Mouse (Mus musculus) kidney, postnatal 0 days (tissue): ENCODE measurements around the gene Ubxn2a. TPM values are rescaled to one million over a fixed set of nuclear protein-coding genes. Genes with fewer than 3 reads are reported as not detected.

Experiments used
- ATAC-seq: fragments of 200-750 bp; cut with Nextera tagmentation; replicated peaks from 2 replicates; pipeline ENCODE4 v1.8.0; 2017; ENCODE audit warnings: low read depth, moderate number of reproducible peaks, moderate TSS enrichment, moderate library complexity; ENCODE audit not compliant: low FRiP score
- DNase-seq: peaks from one replicate; pipeline ENCODE4 v3.0.0-alpha.2; 2016; ENCODE audit warnings: low spot score
- H3K27ac ChIP-seq: fragments of 300-500 bp; sonication (generic); 2 replicates; pipeline ENCODE4 v1.5.1; 2014; ENCODE audit warnings: mild to moderate bottlenecking
- H3K27me3 ChIP-seq: fragments of 300-500 bp; sonication (generic); 2 replicates; pipeline ENCODE4 v1.6.1; 2014; ENCODE audit warnings: low read length, mixed read lengths; ENCODE audit not compliant: insufficient read depth
- H3K36me3 ChIP-seq: fragments of 300-500 bp; sonication (generic); 2 replicates; pipeline ENCODE4 v1.6.1; 2014; ENCODE audit warnings: low read length, mixed read lengths; ENCODE audit not compliant: insufficient read depth
- H3K4me1 ChIP-seq: fragments of 300-500 bp; sonication (generic); replicated peaks from 2 replicates; pipeline ENCODE4 v1.6.1; 2014; ENCODE audit warnings: antibody characterized with exemption, low read length, mixed read lengths; ENCODE audit not compliant: insufficient read depth
- H3K4me2 ChIP-seq: fragments of 300-500 bp; sonication (generic); 2 replicates; pipeline ENCODE4 v1.6.1; 2014; ENCODE audit warnings: mild to moderate bottlenecking, low read length, moderate library complexity, mixed read lengths
- H3K4me3 ChIP-seq: fragments of 300-500 bp; sonication (generic); replicated peaks from 2 replicates; pipeline ENCODE4 v1.5.1; 2014; ENCODE audit warnings: low read depth, low read length
- H3K9ac ChIP-seq: fragments of 300-500 bp; sonication (generic); 2 replicates; pipeline ENCODE4 v1.6.1; 2014; ENCODE audit warnings: low read depth, low read length
- H3K9me3 ChIP-seq: fragments of 300-500 bp; sonication (generic); replicated peaks from 2 replicates; pipeline ENCODE4 v1.6.1; 2016; ENCODE audit warnings: low read length, inconsistent platforms, mixed read lengths
- CTCF ChIP-seq: IDR thresholded peaks from 2 replicates; pipeline ENCODE4 v1.5.1; 2016; ENCODE audit warnings: antibody characterized with exemption, low read depth, mild to moderate bottlenecking, moderate library complexity
- WGBS: fragments of 180-500 bp; shearing (Covaris S2); extraction: QIAGEN DNeasy Blood & Tissue Kit; methylation state at CpG from one replicate; pipeline ENCODE4 v1.1.7; 2014; 5-methylcytosine and 5-hydroxymethylcytosine counted together
- polyA plus RNA-seq: library from polyadenylated mRNA; unstranded; fragments of >200 nt; fragmentation: Nextera tagmentation; extraction: Ambion mirVana; gene quantifications from 2 replicates; pipeline ENCODE4 v1.2.1, GENCODE M21; 2015

Gene Ubxn2a
- polyA plus RNA-seq, 1 experiment from 2014 or later = 30.2 TPM

DNA sequence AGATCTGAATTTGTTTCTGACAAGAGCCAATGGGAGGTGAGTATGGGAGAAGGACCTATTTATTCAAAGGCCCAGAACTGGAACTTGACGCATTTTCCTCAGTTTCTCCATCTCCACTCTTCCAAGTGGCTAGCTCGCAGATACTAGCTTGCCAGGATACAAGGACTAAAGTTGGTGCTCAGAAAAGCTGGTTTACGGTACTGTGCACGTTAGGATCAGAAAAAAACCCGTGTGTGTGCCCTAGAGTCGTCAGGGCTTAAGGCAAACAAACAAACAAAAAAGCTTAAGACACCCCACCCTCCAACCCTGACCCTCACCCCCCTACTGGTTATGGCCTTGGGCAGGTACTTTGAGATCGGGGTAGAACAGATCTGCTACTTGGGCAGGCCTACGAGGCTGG is 65.0 kb downstream of the Ubxn2a start:
- Histone ChIP-seq H3K4me3 (no peak overlapping the region), H3K4me1 (0 out of 2 replicates have a peak, but pooled peaks cover 13% of the 10 kb centered on the region), H3K27ac (no peak overlapping the region), H3K9ac (no peak overlapping the region), H3K27me3 (no peaks in the 10 kb centered on the region), H3K36me3 (no peaks in the 10 kb centered on the region), H3K9me3 (no peaks in the 10 kb centered on the region), H3K4me2 (no peak overlapping the region)
- WGBS = 89% methylated on average over 8 of the region's 8 CpGs
- DNase-seq = no peak
- ATAC-seq = no peak
- TF ChIP-seq CTCF = no peak

DNA sequence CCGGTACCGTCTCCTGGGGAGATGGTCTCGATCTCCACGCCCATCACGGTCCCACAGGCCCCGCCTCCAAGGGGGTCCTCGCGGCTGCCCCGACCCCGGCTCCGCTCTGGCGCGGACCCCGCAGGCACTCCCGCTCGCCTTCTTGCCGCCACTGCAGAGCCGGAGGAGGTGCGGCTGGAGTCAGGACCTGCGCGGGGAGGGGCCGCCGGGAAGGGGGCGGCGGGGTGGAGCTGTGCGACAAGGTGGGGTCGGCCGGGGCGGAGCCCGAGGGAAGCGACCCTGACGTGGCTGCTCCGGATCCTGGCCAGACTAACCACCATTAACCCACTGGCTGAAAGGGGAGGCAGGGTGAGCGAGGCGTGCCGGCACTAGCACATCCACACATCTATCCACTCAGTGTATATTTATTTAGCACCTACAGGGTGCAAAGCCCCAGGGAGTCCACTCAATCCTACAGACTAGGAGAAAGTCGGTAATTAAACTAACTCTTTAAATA is 66.1 kb downstream of the Ubxn2a start, which contains the start of gene Fkbp1b:
Fkbp1b (minus strand) TSS at position 200 of the 496 bp plus-strand sequence.
- Histone ChIP-seq H3K9me3 (no peaks in the 10 kb centered on the region), H3K36me3 (no peaks in the 10 kb centered on the region), H3K4me2 (peak within 1 kb of the TSS; percentile 96), H3K4me1 (0 out of 2 replicates have a peak, but pooled peaks cover 13% of the 10 kb centered on the region), H3K9ac (peak within 1 kb of the TSS; percentile 64), H3K4me3 (peak within 1 kb of the TSS; percentile 67), H3K27ac (no peak within 1 kb of the TSS), H3K27me3 (no peaks in the 10 kb centered on the region)
- under 1% methylated on average over 37 of the region's 37 CpGs for WGBS
- TF ChIP-seq CTCF = no peak
- ATAC-seq (peak; percentile 47), DNase-seq (peak; percentile 62)

DNA sequence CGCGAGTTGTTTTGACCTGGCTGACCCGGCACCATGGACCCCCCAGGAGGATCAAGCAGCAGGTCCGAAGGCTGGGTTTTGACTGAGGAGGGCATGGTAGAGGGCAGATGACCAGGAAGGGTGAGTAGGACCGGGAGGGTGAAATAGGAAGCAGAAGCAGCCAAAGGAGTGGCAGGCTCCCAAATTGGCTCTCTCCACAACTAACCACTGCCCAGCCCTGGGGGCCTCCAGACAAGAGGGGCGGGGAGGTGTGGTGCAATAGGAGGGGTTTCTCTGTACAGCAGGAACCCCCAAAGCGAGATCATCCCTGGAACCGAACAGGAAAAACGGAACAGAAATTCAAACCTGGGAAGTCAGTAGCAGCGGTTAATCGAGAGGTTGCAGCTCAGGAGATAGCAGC is 66.8 kb downstream of the Ubxn2a start:
- Histone ChIP-seq H3K27me3 (no peaks in the 10 kb centered on the region), H3K4me1 (0 out of 2 replicates have a peak, but pooled peaks cover 13% of the 10 kb centered on the region), H3K4me3 (peak overlapping the region; percentile 67), H3K9ac (peak overlapping the region; percentile 64), H3K9me3 (no peaks in the 10 kb centered on the region), H3K27ac (no peak overlapping the region), H3K36me3 (no peaks in the 10 kb centered on the region), H3K4me2 (peak overlapping the region; percentile 96)
- ATAC-seq (no peak), DNase-seq (no peak)
- WGBS = under 1% methylated on average over 11 of the region's 11 CpGs
- no peak for TF ChIP-seq CTCF

DNA sequence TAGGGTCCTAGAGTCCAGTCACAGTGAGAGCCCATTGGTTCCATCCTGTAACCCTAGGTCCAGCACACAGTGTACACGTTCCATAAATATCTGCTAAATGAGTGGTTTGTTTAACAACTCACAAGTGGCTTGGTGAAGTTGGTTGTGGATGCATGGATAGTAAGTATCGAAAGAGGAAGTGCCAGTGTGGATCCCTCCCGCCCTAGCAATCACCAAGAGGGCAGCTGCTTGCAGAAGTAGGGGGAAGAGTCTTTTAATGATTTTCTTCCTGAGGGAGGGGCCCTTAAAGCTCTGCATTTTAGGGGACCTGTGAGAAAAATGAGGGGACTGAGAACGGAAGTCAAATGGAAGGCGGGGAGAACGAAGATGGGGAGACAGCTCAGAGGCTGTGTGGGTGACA is 67.5 kb downstream of the Ubxn2a start:
- Histone ChIP-seq H3K9ac (no peak overlapping the region), H3K36me3 (no peaks in the 10 kb centered on the region), H3K4me1 (0 out of 2 replicates have a peak, but pooled peaks cover 13% of the 10 kb centered on the region), H3K27me3 (no peaks in the 10 kb centered on the region), H3K4me3 (no peak overlapping the region), H3K4me2 (0 out of 2 replicates have a peak overlapping the region, but pooled peaks have one; percentile 96), H3K9me3 (no peaks in the 10 kb centered on the region), H3K27ac (no peak overlapping the region)
- ATAC-seq (no peak), DNase-seq (no peak)
- 55% methylated on average over 6 of the region's 6 CpGs for WGBS
- no peak for TF ChIP-seq CTCF

DNA sequence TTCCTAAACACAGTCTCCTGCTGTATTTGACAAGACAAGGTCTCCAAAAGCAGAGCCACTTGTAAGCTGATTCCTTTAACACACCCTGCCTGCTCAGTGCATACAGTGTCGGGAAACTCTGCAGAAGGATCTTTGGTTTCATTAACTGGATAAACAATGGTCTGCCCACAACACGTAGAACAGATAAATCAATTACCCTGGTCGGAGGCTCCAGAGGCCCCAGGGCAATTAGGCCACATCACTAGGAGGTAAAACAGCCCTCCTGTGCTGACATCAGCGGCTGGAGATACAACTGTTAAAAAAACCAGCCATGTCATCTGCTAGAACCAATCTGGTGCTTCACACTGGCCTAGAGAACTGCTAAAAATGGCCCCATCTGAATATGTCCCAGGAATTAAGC is 70.5 kb downstream of the Ubxn2a start:
- H3K9me3 ChIP-seq = no peaks in the 10 kb centered on the region
- 0 out of 2 replicates have a peak, but pooled peaks cover 2% of the 10 kb centered on the region for H3K36me3 ChIP-seq
- no peaks in the 10 kb centered on the region for H3K27me3 ChIP-seq
- ATAC-seq = no peak
- no peak overlapping the region for H3K4me2 ChIP-seq
- no peak for DNase-seq
- 15% methylated on average over 4 of the region's 4 CpGs for WGBS
- 0 out of 2 replicates have a peak, but pooled peaks cover 8% of the 10 kb centered on the region for H3K4me1 ChIP-seq
- H3K27ac ChIP-seq = no peak overlapping the region
- H3K4me3 ChIP-seq = no peak overlapping the region
- H3K9ac ChIP-seq = no peak overlapping the region
- no peak for TF ChIP-seq CTCF

Other genes with a start within 250 kb of the Ubxn2a start
- gene Fam228a, start 169.3 kb downstream of the Ubxn2a start, polyA plus RNA-seq = 0.12 and 0.18 TPM in 2 replicates
- 4.2 and 5.2 TPM in 2 replicates for gene Pfn4, start 138.7 kb downstream of the Ubxn2a start, polyA plus RNA-seq
- gene Fam228b, start 138.4 kb downstream of the Ubxn2a start, polyA plus RNA-seq = 1.8 and 3.8 TPM in 2 replicates
- 333 and 389 TPM in 2 replicates for gene Sf3b6, start 90.2 kb downstream of the Ubxn2a start, polyA plus RNA-seq
- gene Fkbp1b, start 66.1 kb downstream of the Ubxn2a start, polyA plus RNA-seq = 7.6 and 8.8 TPM in 2 replicates
- 15.1 and 15.6 TPM in 2 replicates for gene Wdcp, start 64.4 kb downstream of the Ubxn2a start, polyA plus RNA-seq
- 0.38 and 0.41 TPM in 2 replicates for gene Mfsd2b, start 33.3 kb downstream of the Ubxn2a start, polyA plus RNA-seq
- gene Atad2b, start 9.6 kb upstream of the Ubxn2a start, polyA plus RNA-seq = 7.4 and 8.6 TPM in 2 replicates